Mouse (Mus musculus) embryonic facial prominence, embryonic 14.5 days (tissue): Measurements from ENCODE around the gene Fgf10. TPM values are rescaled to one million over a fixed set of nuclear protein-coding genes. Genes with fewer than 3 reads are reported as not detected.

Experiments used
- ATAC-seq: fragments of 200-750 bp; cut with Nextera tagmentation; 2 replicates; pipeline ENCODE4 v1.8.0; 2017; ENCODE audit warnings: low read depth, moderate number of reproducible peaks, moderate TSS enrichment
- DNase-seq: peaks from one replicate; pipeline ENCODE4 v3.0.0-alpha.2; 2015; ENCODE audit warnings: low spot score
- H3K27ac ChIP-seq: fragments of 300-500 bp; sonication (generic); replicated peaks from 2 replicates; pipeline ENCODE4 v1.5.1; 2014; ENCODE audit warnings: low read depth, mild to moderate bottlenecking, low read length, moderate library complexity
- H3K27me3 ChIP-seq: fragments of 300-500 bp; sonication (generic); replicated peaks from 2 replicates; pipeline ENCODE4 v1.6.1; 2014; ENCODE audit warnings: low read length; ENCODE audit not compliant: control insufficient read depth, insufficient read depth
- H3K36me3 ChIP-seq: fragments of 300-500 bp; sonication (generic); 2 replicates; pipeline ENCODE4 v1.6.1; 2014; ENCODE audit warnings: low read length, mixed read lengths; ENCODE audit not compliant: control insufficient read depth, insufficient read depth
- H3K4me1 ChIP-seq: fragments of 300-500 bp; sonication (generic); 2 replicates; pipeline ENCODE4 v1.6.1; 2014; ENCODE audit warnings: antibody characterized with exemption, low read length; ENCODE audit not compliant: control insufficient read depth, insufficient read depth
- H3K4me2 ChIP-seq: fragments of 300-500 bp; sonication (generic); 2 replicates; pipeline ENCODE4 v1.6.1; 2014; ENCODE audit warnings: low read depth, mild to moderate bottlenecking, low read length, moderate library complexity, mixed read lengths
- H3K4me3 ChIP-seq: fragments of 300-500 bp; sonication (generic); 2 replicates; pipeline ENCODE4 v1.5.1; 2014; ENCODE audit warnings: low read depth, mild to moderate bottlenecking, low read length
- H3K9ac ChIP-seq: fragments of 300-500 bp; sonication (generic); 2 replicates; pipeline ENCODE4 v1.6.1; 2014; ENCODE audit warnings: low read depth, mild to moderate bottlenecking, low read length, moderate library complexity, mixed read lengths
- H3K9me3 ChIP-seq: fragments of 300-500 bp; sonication (generic); 2 replicates; pipeline ENCODE4 v1.6.1; 2016; ENCODE audit warnings: low read length; ENCODE audit not compliant: control insufficient read depth
- WGBS: fragments of 180-500 bp; shearing (Covaris S2); extraction: QIAGEN DNeasy Blood & Tissue Kit; methylation state at CpG from one replicate; pipeline ENCODE4 v1.1.7; 2014; 5-methylcytosine and 5-hydroxymethylcytosine counted together
- polyA plus RNA-seq: library from polyadenylated mRNA; unstranded; fragments of >200 nt; fragmentation: Nextera tagmentation; extraction: Ambion mirVana; gene quantifications from 2 replicates; pipeline ENCODE4 v1.2.1, GENCODE M21; 2014

Gene Fgf10
- polyA plus RNA-seq, 1 experiment from 2014 or later = 9.5 TPM

- H3K9me3 ChIP-seq = no peaks in the 10 kb centered on the region
- no peaks in the 10 kb centered on the region for H3K36me3 ChIP-seq
- H3K27me3 ChIP-seq = no peaks in the 10 kb centered on the region
- no peaks in the 10 kb centered on the region for H3K4me1 ChIP-seq
- no peak overlapping the region for H3K4me3 ChIP-seq
- 45% methylated on average over 1 of the region's 1 CpGs for WGBS
- no peak overlapping the region for H3K9ac ChIP-seq
- no peak for ATAC-seq
- no peak overlapping the region for H3K27ac ChIP-seq
- no peak for DNase-seq
- no peak overlapping the region for H3K4me2 ChIP-seq
Measured at GRCm38 (mm10) chr13:118775148-118775547, 105.6 kb downstream of the Fgf10 start.

GRCm38 (mm10) chr13:118779161-118779560 is 109.6 kb downstream of the Fgf10 start:
- no peaks in the 10 kb centered on the region for H3K27me3 ChIP-seq
- no peaks in the 10 kb centered on the region for H3K4me1 ChIP-seq
- 83% methylated on average over 2 of the region's 2 CpGs for WGBS
- no peaks in the 10 kb centered on the region; the same call in 1 of the 2 replicates for H3K36me3 ChIP-seq
- no peak overlapping the region for H3K4me3 ChIP-seq
- no peak for ATAC-seq
- no peak for DNase-seq
- H3K9me3 ChIP-seq = no peaks in the 10 kb centered on the region
- no peak overlapping the region for H3K27ac ChIP-seq
- H3K9ac ChIP-seq = no peak overlapping the region
- no peak overlapping the region for H3K4me2 ChIP-seq

- H3K9me3 ChIP-seq = no peaks in the 10 kb centered on the region
- no peaks in the 10 kb centered on the region for H3K36me3 ChIP-seq
- H3K27ac ChIP-seq = no peak overlapping the region; the same call in 1 of the 2 replicates
- H3K9ac ChIP-seq = no peak overlapping the region
- ATAC-seq = no peak
- H3K4me3 ChIP-seq = no peak overlapping the region
- WGBS = 27% methylated on average over 4 of the region's 4 CpGs
- no peak overlapping the region for H3K4me2 ChIP-seq
- no peak for DNase-seq
- H3K4me1 ChIP-seq = no peaks in the 10 kb centered on the region
- H3K27me3 ChIP-seq = no peaks in the 10 kb centered on the region
Measured at GRCm38 (mm10) chr13:118791753-118792152, 122.2 kb downstream of the Fgf10 start.

GRCm38 (mm10) chr13:118792198-118792597 is 122.6 kb downstream of the Fgf10 start:
- DNase-seq (peak; percentile 68), ATAC-seq (no peak)
- no peak overlapping the region for H3K4me2 ChIP-seq
- no peak overlapping the region for H3K9ac ChIP-seq
- 9% methylated on average over 4 of the region's 4 CpGs for WGBS
- H3K4me3 ChIP-seq = no peak overlapping the region
- H3K27ac ChIP-seq = no peak overlapping the region
- H3K4me1 ChIP-seq = no peaks in the 10 kb centered on the region
- H3K27me3 ChIP-seq = no peaks in the 10 kb centered on the region
- H3K9me3 ChIP-seq = no peaks in the 10 kb centered on the region
- no peaks in the 10 kb centered on the region for H3K36me3 ChIP-seq

GRCm38 (mm10) chr13:118800176-118800575 is 130.6 kb downstream of the Fgf10 start:
- H3K9me3 ChIP-seq = no peaks in the 10 kb centered on the region

GRCm38 (mm10) chr13:118806662-118807061 is 137.1 kb downstream of the Fgf10 start:
- DNase-seq (no peak), ATAC-seq (no peak)
- Histone ChIP-seq H3K4me2 (no peak overlapping the region), H3K4me3 (no peak overlapping the region), H3K9ac (no peak overlapping the region), H3K36me3 (no peaks in the 10 kb centered on the region), H3K27ac (no peak overlapping the region), H3K9me3 (no peaks in the 10 kb centered on the region), H3K27me3 (no peaks in the 10 kb centered on the region), H3K4me1 (0 out of 2 replicates have a peak, but pooled peaks cover 3% of the 10 kb centered on the region)
- 34% methylated on average over 3 of the region's 3 CpGs for WGBS

More at GRCm38 (mm10) chr13:118800176-118800575, 130.6 kb downstream of the Fgf10 start:
- H3K27ac ChIP-seq = no peak overlapping the region
- no peak overlapping the region for H3K9ac ChIP-seq
- 64% methylated on average over 4 of the region's 4 CpGs for WGBS
- ATAC-seq = no peak
- H3K4me1 ChIP-seq = no peaks in the 10 kb centered on the region
- H3K36me3 ChIP-seq = no peaks in the 10 kb centered on the region
- H3K27me3 ChIP-seq = no peaks in the 10 kb centered on the region
- H3K4me2 ChIP-seq = no peak overlapping the region
- H3K4me3 ChIP-seq = no peak overlapping the region
- DNase-seq = no peak

- H3K36me3 ChIP-seq = no peaks in the 10 kb centered on the region
- H3K4me2 ChIP-seq = no peak overlapping the region
- H3K27ac ChIP-seq = no peak overlapping the region
- 63% methylated on average over 6 of the region's 6 CpGs for WGBS
- DNase-seq = no peak
- H3K9me3 ChIP-seq = no peaks in the 10 kb centered on the region
- no peak overlapping the region for H3K4me3 ChIP-seq
- no peaks in the 10 kb centered on the region for H3K4me1 ChIP-seq
- no peak for ATAC-seq
- no peak overlapping the region for H3K9ac ChIP-seq
- no peaks in the 10 kb centered on the region for H3K27me3 ChIP-seq
Measured at GRCm38 (mm10) chr13:118819785-118820184, 150.2 kb downstream of the Fgf10 start.

- Histone ChIP-seq H3K27me3 (no peaks in the 10 kb centered on the region), H3K4me1 (no peaks in the 10 kb centered on the region), H3K27ac (no peak overlapping the region), H3K9ac (no peak overlapping the region), H3K36me3 (no peaks in the 10 kb centered on the region), H3K4me2 (no peak overlapping the region), H3K9me3 (no peaks in the 10 kb centered on the region), H3K4me3 (no peak overlapping the region)
- ATAC-seq (no peak), DNase-seq (no peak)
- WGBS = 88% methylated on average over 2 of the region's 2 CpGs
Measured at GRCm38 (mm10) chr13:118823113-118823512, 153.5 kb downstream of the Fgf10 start.

- H3K4me1 ChIP-seq = no peaks in the 10 kb centered on the region
- DNase-seq = no peak
- WGBS = 66% methylated on average over 4 of the region's 4 CpGs
- ATAC-seq = no peak
- no peak overlapping the region for H3K4me2 ChIP-seq
- no peaks in the 10 kb centered on the region for H3K27me3 ChIP-seq
- no peak overlapping the region for H3K9ac ChIP-seq
- H3K9me3 ChIP-seq = no peaks in the 10 kb centered on the region
- no peak overlapping the region for H3K4me3 ChIP-seq
- H3K36me3 ChIP-seq = no peaks in the 10 kb centered on the region
- no peak overlapping the region for H3K27ac ChIP-seq
Measured at GRCm38 (mm10) chr13:118825102-118825501, 155.5 kb downstream of the Fgf10 start.
